Mouse (Mus musculus) frontal cortex, adult (tissue): ENCODE data around the gene Klhdc7b.
"Not testable (repeated sequence)": the region's sequence is repeated elsewhere in the genome, so short reads cannot be mapped to it uniquely, and the experiment has no call there.

Source experiments
- ATAC-seq: cut with Nextera tagmentation; 2 replicates; pipeline ENCODE4 v1.9.2; 2017; ENCODE audit warnings: mild to moderate bottlenecking, moderate library complexity, mixed read lengths; ENCODE audit not compliant: low TSS enrichment

Klhdc7b gene

DNA sequence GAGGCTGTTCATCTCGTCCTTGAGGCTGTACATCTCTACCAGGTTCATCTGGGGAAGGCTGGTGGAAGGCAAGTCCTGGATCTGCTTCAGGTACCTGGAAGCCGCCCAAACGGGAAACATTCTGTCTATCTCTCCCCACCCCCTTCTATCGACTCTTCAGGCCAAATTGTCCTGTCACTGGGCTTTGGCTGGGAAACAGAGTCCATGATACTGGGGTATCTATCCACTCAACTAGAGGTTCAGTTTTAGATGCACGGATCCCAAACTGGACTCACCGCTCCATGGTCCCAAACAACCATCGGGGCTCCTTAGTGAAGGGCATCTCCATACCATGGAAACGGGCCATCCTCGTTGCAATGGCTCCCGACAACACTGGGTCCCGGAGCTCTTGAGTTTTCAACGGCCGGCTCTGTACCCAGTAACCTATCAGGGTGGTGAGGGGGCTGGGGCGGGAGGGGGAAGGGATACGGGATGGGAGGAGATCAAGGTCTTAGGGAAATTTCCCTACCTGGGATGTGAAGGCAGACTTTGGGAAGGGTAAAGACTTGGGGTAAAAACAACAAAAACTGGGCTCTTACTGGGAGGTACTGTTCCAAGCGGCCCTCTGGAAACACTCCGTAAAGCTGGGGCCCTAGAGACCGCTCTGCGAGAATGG, 43.5 kb downstream of the Klhdc7b start:
- no peak for ATAC-seq

DNA sequence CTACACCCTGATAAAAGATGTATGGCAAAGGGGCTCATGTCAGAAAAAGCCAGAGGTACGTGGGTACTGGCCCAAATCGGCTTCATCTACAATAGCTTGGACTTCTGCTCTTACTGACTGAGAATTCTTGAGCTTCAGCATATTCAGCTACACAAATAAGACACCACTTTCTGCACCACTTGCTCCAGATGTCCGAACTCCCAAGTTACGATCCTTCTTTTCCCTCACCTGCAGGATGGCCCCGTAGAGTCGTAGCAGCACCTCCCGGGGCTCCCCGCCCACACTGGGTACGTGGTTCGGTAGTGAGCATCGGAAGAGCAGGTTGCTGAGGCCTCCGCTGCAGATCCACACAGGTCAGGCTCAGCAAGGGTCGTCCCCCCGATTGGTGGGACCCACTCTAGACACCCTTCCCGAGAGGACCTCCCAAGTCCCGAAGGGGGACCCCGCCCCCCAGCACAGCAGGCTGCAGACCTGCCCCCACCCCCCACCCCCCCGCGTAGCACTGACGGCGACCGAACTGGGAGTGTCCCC, 44.2 kb downstream of the Klhdc7b start:
- ATAC-seq: no peak

DNA sequence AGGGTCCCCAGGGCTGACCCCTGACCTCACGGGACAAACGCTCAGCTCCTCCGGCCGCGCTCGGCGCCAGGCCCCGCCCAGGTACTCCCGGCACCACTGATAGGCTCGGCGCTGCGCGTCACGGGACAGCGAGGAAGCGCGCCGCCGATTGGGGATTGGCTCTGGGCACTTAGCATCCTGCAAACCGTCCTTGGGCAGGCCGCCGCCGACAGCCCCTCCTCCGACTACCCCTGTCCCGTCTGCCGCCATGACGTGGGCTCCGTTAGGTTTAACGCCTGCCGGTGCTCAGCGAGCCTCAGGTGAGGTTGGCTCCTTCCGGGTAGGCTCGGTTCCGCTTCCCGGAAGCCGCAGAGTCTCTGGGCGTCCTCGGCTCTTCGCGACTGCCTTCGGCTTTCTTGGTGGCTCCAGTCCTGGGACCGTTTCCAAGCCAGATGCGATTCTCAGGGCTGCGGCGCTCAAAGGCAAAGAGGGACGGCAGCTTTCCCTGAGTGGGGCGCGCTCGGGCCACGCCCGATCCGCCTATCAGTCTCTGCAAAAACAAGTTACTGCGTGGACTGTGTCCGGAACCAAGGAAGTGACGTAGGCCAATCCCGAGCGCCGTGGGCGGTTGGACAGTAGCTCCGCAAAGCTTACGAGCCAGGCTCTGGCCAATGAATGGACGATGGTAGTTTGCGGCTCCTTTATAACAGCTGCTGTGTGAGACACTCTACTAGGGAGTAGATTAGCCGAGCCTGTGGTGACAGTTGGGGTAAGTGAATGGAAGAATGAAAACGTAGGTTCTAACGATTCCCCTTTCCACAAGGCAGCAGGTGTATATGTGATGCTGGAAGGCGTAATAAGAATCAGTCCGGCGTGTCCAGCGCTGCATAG, 44.9 kb downstream of the Klhdc7b start, which contains the start of the genes C730034F03Rik, Gm44502 and Chkb:
TSS of gene C730034F03Rik (plus strand) at position 238 of the 870 bp plus-strand sequence.
TSS of gene Gm44502 (minus strand) at position 345 of the 870 bp plus-strand sequence.
TSS of gene Chkb (minus strand) at position 557 of the 870 bp plus-strand sequence.
- peak; percentile 97 for ATAC-seq

GRCm38 (mm10) chr15:89430341-89430740, 45.6 kb downstream of the Klhdc7b start:
- ATAC-seq: no peak

DNA sequence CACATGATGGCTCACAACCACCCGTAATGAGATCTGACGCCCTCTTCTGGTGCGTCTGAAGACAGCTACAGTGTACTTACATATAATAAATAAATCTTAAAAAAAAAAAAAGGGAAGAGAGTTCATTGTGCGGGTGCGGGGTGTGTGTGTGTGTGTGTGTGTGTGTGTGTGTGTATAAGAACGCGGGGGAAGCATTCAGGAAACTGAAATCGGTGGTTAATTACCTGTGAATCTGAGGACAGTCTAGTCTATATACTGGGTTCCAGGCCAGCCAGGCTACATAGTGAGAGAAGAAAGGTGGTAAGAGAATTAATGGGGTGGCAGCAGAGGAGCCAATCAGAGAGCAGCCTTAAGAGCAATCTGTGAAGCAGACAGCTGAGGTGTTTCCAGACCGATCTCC, 46.1 kb downstream of the Klhdc7b start:
- ATAC-seq: not testable (repeated sequence)

GRCm38 (mm10) chr15:89431271-89431670, 46.6 kb downstream of the Klhdc7b start:
- no peak for ATAC-seq

GRCm38 (mm10) chr15:89431806-89432205, 47.1 kb downstream of the Klhdc7b start:
- ATAC-seq: no peak

DNA sequence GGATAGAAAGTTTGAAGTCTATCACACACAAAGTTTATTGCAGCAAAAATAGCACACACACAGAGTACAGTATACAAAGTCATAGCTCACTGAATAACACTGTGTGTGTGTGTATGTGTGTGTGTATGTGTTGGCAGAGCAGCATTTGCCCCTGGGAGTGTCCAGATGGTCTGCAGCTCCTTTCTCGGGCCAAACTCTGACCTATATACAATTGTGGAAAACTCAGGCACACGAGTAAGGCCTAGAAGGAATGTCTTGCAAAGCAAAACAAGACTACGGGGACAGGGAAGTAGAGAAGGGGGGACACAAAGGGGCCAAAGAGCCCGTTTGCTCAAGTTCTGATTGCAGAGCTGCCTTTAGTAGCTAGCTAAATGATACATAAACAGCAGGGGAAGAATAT, 48.2 kb downstream of the Klhdc7b start:
- ATAC-seq: no peak

GRCm38 (mm10) chr15:89434136-89434535, 49.4 kb downstream of the Klhdc7b start:
- no peak for ATAC-seq

- no peak for ATAC-seq
Observed at GRCm38 (mm10) chr15:89435878-89436277, 51.2 kb downstream of the Klhdc7b start.
